Mouse (Mus musculus) CH12.LX (cell line): ENCODE results near the gene Pef1. TPM values are rescaled to one million over a fixed set of nuclear protein-coding genes. Genes with fewer than 3 reads are reported as not detected.

Experiments used
- DNase-seq: peaks from one replicate; pipeline ENCODE4 v3.0.0-alpha.2; 2013; ENCODE audit errors: extremely low read depth
- H3K27ac ChIP-seq: 2 replicates; pipeline ENCODE4 v1.5.1; 2012; ENCODE audit warnings: low read depth, mild to moderate bottlenecking, control low read depth, moderate library complexity; ENCODE audit not compliant: insufficient read depth
- H3K27me3 ChIP-seq: replicated peaks from 2 replicates; pipeline ENCODE3; 2012; ENCODE audit warnings: inconsistent platforms
- H3K36me3 ChIP-seq, 2 experiments: replicated peaks in 1 of 2; 2 replicates each; pipeline versions ENCODE3 to v1.6.1; 2012; ENCODE audit warnings: inconsistent platforms in 1 of 2, low read length in 1 of 2, mild to moderate bottlenecking in 1 of 2, mixed read lengths in 1 of 2, moderate library complexity in 1 of 2; ENCODE audit not compliant: control insufficient read depth in 1 of 2, insufficient read depth in 1 of 2
- H3K4me1 ChIP-seq, 2 experiments: 2 replicates each; pipeline ENCODE4 v1.6.1; 2012; ENCODE audit warnings: inconsistent platforms in 1 of 2, moderate library complexity in 1 of 2; ENCODE audit not compliant: insufficient read depth in 2 of 2, control insufficient read depth in 1 of 2
- H3K4me2 ChIP-seq: 2 replicates; pipeline ENCODE4 v1.6.1; 2012; ENCODE audit warnings: low read depth, mild to moderate bottlenecking, control low read depth; ENCODE audit not compliant: poor library complexity, insufficient read depth, severe bottlenecking
- H3K4me3 ChIP-seq, 3 experiments: fragments of 150-350 bp in 1 of 3; sonication (generic) in 1 of 3; replicated peaks in 1 of 3; 2 replicates each; pipeline versions ENCODE3 to v1.5.1; 2011 to 2012; ENCODE audit warnings: low read depth in 2 of 3, low read length in 2 of 3, mild to moderate bottlenecking in 2 of 3, moderate library complexity in 2 of 3, control low read depth in 1 of 3, improper control_type of control experiment in 1 of 3, inconsistent platforms in 1 of 3, mixed read lengths in 1 of 3; ENCODE audit not compliant: poor library complexity in 1 of 3
- H3K79me2 ChIP-seq: replicated peaks from 2 replicates; pipeline ENCODE4 v1.6.1; 2012; ENCODE audit warnings: mild to moderate bottlenecking, moderate library complexity; ENCODE audit not compliant: control insufficient read depth, poor library complexity, insufficient read depth, severe bottlenecking; ENCODE audit errors: extremely low read depth
- H3K9ac ChIP-seq: 2 replicates; pipeline ENCODE4 v1.6.1; 2012; ENCODE audit warnings: low read depth, mild to moderate bottlenecking, control low read depth, moderate library complexity; ENCODE audit not compliant: insufficient read depth
- H3K9me3 ChIP-seq: replicated peaks from 2 replicates; pipeline ENCODE3; 2012; ENCODE audit warnings: low read length, inconsistent platforms, mixed read lengths
- BHLHE40 ChIP-seq: IDR thresholded peaks from 2 replicates; pipeline ENCODE4 v1.6.1; 2011; ENCODE audit warnings: mild to moderate bottlenecking, low read depth, low read length, improper control_type of control experiment
- CHD1 ChIP-seq: IDR thresholded peaks from 2 replicates; pipeline ENCODE4 v1.6.1; 2012; ENCODE audit warnings: low read depth, low read length, improper control_type of control experiment, inconsistent platforms
- CHD2 ChIP-seq: IDR thresholded peaks from 2 replicates; pipeline ENCODE4 v1.6.1; 2011; ENCODE audit warnings: low read length, improper control_type of control experiment
- CTCF ChIP-seq, 2 experiments: IDR thresholded peaks in 1 of 2; conservative IDR thresholded peaks in 1 of 2; 2 replicates each; pipeline ENCODE4 v1.5.1; 2011 to 2012; ENCODE audit warnings: low read depth in 2 of 2, low read length in 2 of 2, improper control_type of control experiment in 1 of 2, inconsistent platforms in 1 of 2, mild to moderate bottlenecking in 1 of 2, moderate library complexity in 1 of 2
- ELF1 ChIP-seq: IDR thresholded peaks from 2 replicates; pipeline ENCODE4 v1.6.1; 2014; ENCODE audit warnings: low read depth, mild to moderate bottlenecking, inconsistent platforms, low read length, improper control_type of control experiment
- EP300 ChIP-seq: IDR thresholded peaks from 2 replicates; pipeline ENCODE4 v1.6.1; 2011; ENCODE audit warnings: low read length, improper control_type of control experiment
- ETS1 ChIP-seq: conservative IDR thresholded peaks from 2 replicates; pipeline ENCODE4 v1.6.1; 2012; ENCODE audit warnings: low read depth, mild to moderate bottlenecking, inconsistent platforms, low read length, improper control_type of control experiment, moderate library complexity
- GABPA ChIP-seq: IDR thresholded peaks from 2 replicates; pipeline ENCODE4 v1.6.1; 2012; ENCODE audit warnings: low read depth, low read length, improper control_type of control experiment, inconsistent platforms; ENCODE audit not compliant: insufficient replicate concordance
- HCFC1 ChIP-seq: IDR thresholded peaks from 2 replicates; pipeline ENCODE4 v1.6.1; 2012; ENCODE audit warnings: low read depth, mild to moderate bottlenecking, inconsistent platforms, low read length, improper control_type of control experiment
- IRF4 ChIP-seq: IDR thresholded peaks from 2 replicates; pipeline ENCODE4 v1.6.1; 2014; ENCODE audit warnings: low read depth, mild to moderate bottlenecking, inconsistent platforms, low read length, improper control_type of control experiment
- JUN ChIP-seq: IDR thresholded peaks from 2 replicates; pipeline ENCODE4 v1.6.1; 2011; ENCODE audit warnings: low read depth, mild to moderate bottlenecking, low read length, improper control_type of control experiment, moderate library complexity; ENCODE audit not compliant: insufficient read depth
- JUND ChIP-seq: conservative IDR thresholded peaks from 2 replicates; pipeline ENCODE4 v1.6.1; 2011; ENCODE audit warnings: low read depth, low read length, improper control_type of control experiment
- KAT2A ChIP-seq: IDR thresholded peaks from 2 replicates; pipeline ENCODE4 v1.6.1; 2012; ENCODE audit warnings: low read length, improper control_type of control experiment, inconsistent platforms; ENCODE audit not compliant: insufficient replicate concordance
- MAFK ChIP-seq: IDR thresholded peaks from 2 replicates; pipeline ENCODE4 v1.6.1; 2011; ENCODE audit warnings: low read length, improper control_type of control experiment; ENCODE audit not compliant: insufficient replicate concordance
- MAX ChIP-seq: IDR thresholded peaks from 2 replicates; pipeline ENCODE4 v1.6.1; 2011; ENCODE audit warnings: low read length, improper control_type of control experiment
- MAZ ChIP-seq: IDR thresholded peaks from 2 replicates; pipeline ENCODE4 v1.6.1; 2012; ENCODE audit warnings: low read depth, mild to moderate bottlenecking, inconsistent platforms, low read length, improper control_type of control experiment, moderate library complexity
- MEF2A ChIP-seq: IDR thresholded peaks from 2 replicates; pipeline ENCODE4 v1.6.1; 2014; ENCODE audit warnings: low read depth, mild to moderate bottlenecking, inconsistent platforms, low read length, improper control_type of control experiment, borderline replicate concordance
- MXI1 ChIP-seq: IDR thresholded peaks from 2 replicates; pipeline ENCODE4 v1.6.1; 2011; ENCODE audit warnings: mild to moderate bottlenecking, low read depth, low read length, improper control_type of control experiment
- MYC ChIP-seq: IDR thresholded peaks from 2 replicates; pipeline ENCODE4 v1.6.1; 2011; ENCODE audit warnings: low read depth, mild to moderate bottlenecking, improper control_type of control experiment, low read length
- NELFE ChIP-seq: IDR thresholded peaks from 2 replicates; pipeline ENCODE4 v1.6.1; 2011; ENCODE audit warnings: low read depth, low read length, improper control_type of control experiment
- POLR2A ChIP-seq: IDR thresholded peaks from 2 replicates; pipeline ENCODE4 v1.6.1; 2011; ENCODE audit warnings: low read depth, mild to moderate bottlenecking, improper control_type of control experiment, low read length
- RAD21 ChIP-seq: IDR thresholded peaks from 2 replicates; pipeline ENCODE4 v1.6.1; 2011; ENCODE audit warnings: low read depth, mild to moderate bottlenecking, low read length, improper control_type of control experiment, moderate library complexity
- RCOR1 ChIP-seq: conservative IDR thresholded peaks from 2 replicates; pipeline ENCODE4 v1.6.1; 2012; ENCODE audit warnings: low read depth, mild to moderate bottlenecking, inconsistent platforms, low read length, improper control_type of control experiment
- SIN3A ChIP-seq: IDR thresholded peaks from 2 replicates; pipeline ENCODE4 v1.6.1; 2012; ENCODE audit warnings: low read length, improper control_type of control experiment, inconsistent platforms
- SMC3 ChIP-seq: IDR thresholded peaks from 2 replicates; pipeline ENCODE4 v1.6.1; 2011; ENCODE audit warnings: low read depth, low read length, improper control_type of control experiment
- TCF12 ChIP-seq: IDR thresholded peaks from 2 replicates; pipeline ENCODE4 v1.6.1; 2014; ENCODE audit warnings: low read depth, mild to moderate bottlenecking, inconsistent platforms, low read length, improper control_type of control experiment
- UBTF ChIP-seq: IDR thresholded peaks from 2 replicates; pipeline ENCODE4 v1.6.1; 2012; ENCODE audit warnings: low read depth, mild to moderate bottlenecking, inconsistent platforms, low read length, improper control_type of control experiment, moderate library complexity
- USF1 ChIP-seq: IDR thresholded peaks from 2 replicates; pipeline ENCODE4 v1.6.1; 2014; ENCODE audit warnings: low read depth, mild to moderate bottlenecking, inconsistent platforms, low read length, improper control_type of control experiment
- USF2 ChIP-seq: conservative IDR thresholded peaks from 2 replicates; pipeline ENCODE4 v1.6.1; 2011; ENCODE audit warnings: low read depth, low read length, improper control_type of control experiment
- ZC3H11A ChIP-seq: IDR thresholded peaks from 2 replicates; pipeline ENCODE4 v1.6.1; 2012; ENCODE audit warnings: low read depth, mild to moderate bottlenecking, inconsistent platforms, low read length, improper control_type of control experiment
- ZKSCAN1 ChIP-seq: IDR thresholded peaks from 2 replicates; pipeline ENCODE4 v1.6.1; 2012; ENCODE audit warnings: low read depth, inconsistent platforms, low read length, improper control_type of control experiment, borderline replicate concordance
- ZNF384 ChIP-seq: IDR thresholded peaks from 2 replicates; pipeline ENCODE4 v1.6.1; 2012; ENCODE audit warnings: low read depth, low read length, improper control_type of control experiment, inconsistent platforms
- dilution Hi-C: fragments of 300-500 bp; cut with MboI; formaldehyde crosslinking; loops from 2 replicates; pipeline ENCODE4 v1.14.3; 2020; ENCODE audit warnings: low sequenced_read_pairs; ENCODE audit not compliant: extremely low pct_unique_long_range_greater_than_20kb, extremely low pct_ligation_motif_present
- in situ Hi-C: fragments of 300-500 bp; cut with MboI; formaldehyde crosslinking; loops from 3 replicates; pipeline ENCODE4 v1.14.3; 2019; ENCODE audit warnings: low sequenced_read_pairs, low pct_ligation_motif_present, low pct_unique_long_range_greater_than_20kb, mixed read lengths
- polyA plus RNA-seq: library from polyadenylated mRNA; unstranded; fragments of >175 nt; gene quantifications from 2 replicates; pipeline ENCODE4 v1.2.1, GENCODE M21; 2012; ENCODE audit warnings: low read depth; ENCODE audit not compliant: insufficient read length
- total RNA-seq, 2 experiments: library from RNA; depleted of rRNA; stranded (reverse); fragments of 300-350 nt in 1 of 2; fragments of >200 nt in 1 of 2; gene quantifications; 2 replicates each; pipeline ENCODE4 v1.2.3; 2012 to 2014

Pef1 gene
- total and polyA plus RNA-seq, 3 experiments: 26.2 to 38.6 (median 32.5) TPM

GRCm38 (mm10) chr4:130085246-130085820 lies 17.0 kb upstream of the Pef1 start:
- Histone ChIP-seq H3K9ac (no peak overlapping the region), H3K9me3 (no peaks in the 10 kb centered on the region), H3K27ac (no peak overlapping the region), H3K4me1 (no peaks in the 10 kb centered on the region), H3K27me3 (peaks cover 96% of the 10 kb centered on the region), H3K79me2 (no peaks in the 10 kb centered on the region), H3K4me2 (no peak overlapping the region), H3K4me3 (no peak overlapping the region), H3K36me3 (no peaks in the 10 kb centered on the region)
- dilution Hi-C loops: no loop called here
- TF ChIP-seq POLR2A (no peak), MEF2A (no peak), USF1 (no peak), CHD1 (no peak), ZKSCAN1 (no peak), CTCF (conservative IDR thresholded peaks at IDR 0.05 in 1 of 2, IDR thresholded peaks at IDR 0.05 in 1 of 2; ENCODE audit: low read depth in 2 of 2, low read length in 2 of 2) (no peak), EP300 (no peak), RAD21 (no peak), MAZ (no peak), CHD2 (no peak), ELF1 (no peak), GABPA (no peak), NELFE (no peak), ETS1 (no peak), KAT2A (no peak), USF2 (no peak), JUND (no peak), TCF12 (no peak), HCFC1 (no peak), ZNF384 (no peak)
- in situ Hi-C loops: loop anchor here (25.0 kb wide), 2 partner anchors 298 to 373 kb away; no protein-coding TSS in a partner anchor
- DNase-seq: no peak

- in situ Hi-C loops (loop anchor here (25.0 kb wide), 2 partner anchors 300 to 375 kb away; no protein-coding TSS in a partner anchor), dilution Hi-C loops (no loop called here)
- Histone ChIP-seq H3K9me3 (no peaks in the 10 kb centered on the region), H3K4me1 (no peaks in the 10 kb centered on the region), H3K27me3 (peaks cover 96% of the 10 kb centered on the region), H3K79me2 (no peaks in the 10 kb centered on the region), H3K36me3 (no peaks in the 10 kb centered on the region), H3K27ac (no peak overlapping the region), H3K9ac (no peak overlapping the region), H3K4me3 (no peak overlapping the region), H3K4me2 (no peak overlapping the region)
- DNase-seq: peak; percentile 71
- TF ChIP-seq MXI1: no peak
- TF ChIP-seq CTCF (conservative IDR thresholded peaks at IDR 0.05 in 1 of 2, IDR thresholded peaks at IDR 0.05 in 1 of 2; ENCODE audit: low read depth in 2 of 2, low read length in 2 of 2): peak; percentile 97 to 100
- no peak for TF ChIP-seq MAX
- TF ChIP-seq ZC3H11A: peak; percentile 82
- TF ChIP-seq ZNF384: no peak
- no peak for TF ChIP-seq MAZ
- TF ChIP-seq KAT2A: no peak
- no peak for TF ChIP-seq JUND
- TF ChIP-seq RCOR1: no peak
- no peak for TF ChIP-seq MAFK
- no peak for TF ChIP-seq UBTF
- TF ChIP-seq ELF1: no peak
- TF ChIP-seq BHLHE40: peak; percentile 15; the same call in 1 of the 2 replicates
- TF ChIP-seq ZKSCAN1: no peak
- TF ChIP-seq MEF2A: no peak
- no peak for TF ChIP-seq SIN3A
- TF ChIP-seq CHD2: no peak
- peak; percentile 33; the same call in 1 of the 2 replicates for TF ChIP-seq IRF4
- TF ChIP-seq NELFE: peak; percentile 31; the same call in 1 of the 2 replicates
- TF ChIP-seq EP300: no peak
- no peak for TF ChIP-seq GABPA
- TF ChIP-seq SMC3: peak; percentile 95
- no peak for TF ChIP-seq JUN
- TF ChIP-seq RAD21: peak; percentile 98
- no peak for TF ChIP-seq MYC
These were observed 15.1 kb upstream of the Pef1 start for GRCm38 (mm10) chr4:130087293-130087692.
